Mouse (Mus musculus): ENCODE measurements around the gene Dnajc28.
"Not testable (repeated sequence)": the region's sequence is repeated elsewhere in the genome, so short reads cannot be mapped to it uniquely, and the experiment has no call there.

The Dnajc28 gene

GRCm38 (mm10) chr16:91618511-91619501 lies at the start of gene Dnajc28:
Gene Dnajc28, minus strand, starts transcription at chr16:91619026.
- peak; percentile 86 for DNase-seq (ENCODE audit: low read depth, low spot score)

GRCm38 (mm10) chr16:91663795-91664194 lies 45.0 kb upstream of the Dnajc28 start:
- DNase-seq (ENCODE audit: low read depth, low spot score): no peak

- DNase-seq (ENCODE audit: low read depth, low spot score): no peak
These were observed 43.5 kb upstream of the Dnajc28 start for GRCm38 (mm10) chr16:91662336-91662735.

GRCm38 (mm10) chr16:91661397-91661796 lies 42.6 kb upstream of the Dnajc28 start:
- no peak for DNase-seq (ENCODE audit: low read depth, low spot score)

GRCm38 (mm10) chr16:91659798-91660197 lies 41.0 kb upstream of the Dnajc28 start:
- DNase-seq (ENCODE audit: low read depth, low spot score): no peak

GRCm38 (mm10) chr16:91658471-91658870 lies 39.6 kb upstream of the Dnajc28 start:
- no peak for DNase-seq (ENCODE audit: low read depth, low spot score)

GRCm38 (mm10) chr16:91657285-91657684 lies 38.5 kb upstream of the Dnajc28 start:
- DNase-seq (ENCODE audit: low read depth, low spot score): no peak

- no peak for DNase-seq (ENCODE audit: low read depth, low spot score)
These were observed 36.5 kb upstream of the Dnajc28 start for GRCm38 (mm10) chr16:91655285-91655684.

- no peak for DNase-seq (ENCODE audit: low read depth, low spot score)
These were observed 33.4 kb upstream of the Dnajc28 start for GRCm38 (mm10) chr16:91652191-91652590.

- DNase-seq (ENCODE audit: low read depth, low spot score): no peak
These were observed 31.0 kb upstream of the Dnajc28 start for GRCm38 (mm10) chr16:91649781-91650180.

GRCm38 (mm10) chr16:91649246-91649645 lies 30.4 kb upstream of the Dnajc28 start:
- DNase-seq (ENCODE audit: low read depth, low spot score): no peak

GRCm38 (mm10) chr16:91648220-91648550 lies 29.4 kb upstream of the Dnajc28 start:
- peak; percentile 76 for DNase-seq (ENCODE audit: low read depth, low spot score)

GRCm38 (mm10) chr16:91647461-91648219 lies 28.8 kb upstream of the Dnajc28 start, which contains the start of gene Son:
Gene Son, plus strand, starts transcription at chr16:91647506.
- DNase-seq (ENCODE audit: low read depth, low spot score): peak; percentile 98

- DNase-seq (ENCODE audit: low read depth, low spot score): peak; percentile 94
These were observed 28.0 kb upstream of the Dnajc28 start, which contains the start of gene Gart for GRCm38 (mm10) chr16:91646681-91647419. Gene Gart, minus strand, starts transcription at chr16:91646952.

GRCm38 (mm10) chr16:91645995-91646602 lies 27.3 kb upstream of the Dnajc28 start:
- peak; percentile 80 for DNase-seq (ENCODE audit: low read depth, low spot score)

- not testable (repeated sequence) for DNase-seq (ENCODE audit: low read depth, low spot score)
These were observed 26.6 kb upstream of the Dnajc28 start for GRCm38 (mm10) chr16:91645420-91645819.

GRCm38 (mm10) chr16:91644901-91645300 lies 26.1 kb upstream of the Dnajc28 start:
- DNase-seq (ENCODE audit: low read depth, low spot score): no peak

- no peak for DNase-seq (ENCODE audit: low read depth, low spot score)
These were observed 21.3 kb upstream of the Dnajc28 start for GRCm38 (mm10) chr16:91640171-91640570.

- no peak for DNase-seq (ENCODE audit: low read depth, low spot score)
These were observed 20.8 kb upstream of the Dnajc28 start for GRCm38 (mm10) chr16:91639636-91640035.

GRCm38 (mm10) chr16:91639161-91639560 lies 20.3 kb upstream of the Dnajc28 start:
- DNase-seq (ENCODE audit: low read depth, low spot score): no peak

GRCm38 (mm10) chr16:91633641-91634040 lies 14.8 kb upstream of the Dnajc28 start:
- no peak for DNase-seq (ENCODE audit: low read depth, low spot score)

Data from CD4-positive, CD25-positive, alpha-beta regulatory T cell, adult 2 months (primary cell).